Mouse (Mus musculus) lung, embryonic 15.5 days (tissue): ENCODE results near the gene Ssu72. TPM values are rescaled to one million over a fixed set of nuclear protein-coding genes. Genes with fewer than 3 reads are reported as not detected.

ENCODE experiments used
- ATAC-seq: fragments of 200-750 bp; cut with Nextera tagmentation; 2 replicates; pipeline ENCODE4 v1.8.0; 2017; ENCODE audit warnings: moderate number of reproducible peaks, borderline replicate concordance; ENCODE audit not compliant: low FRiP score, low TSS enrichment; ENCODE audit errors: extremely low read depth
- H3K27ac ChIP-seq: fragments of 300-500 bp; sonication (generic); 2 replicates; pipeline ENCODE4 v1.5.1; 2015; ENCODE audit warnings: moderate library complexity, mild to moderate bottlenecking, inconsistent platforms
- H3K27me3 ChIP-seq: fragments of 300-500 bp; sonication (generic); 2 replicates; pipeline ENCODE4 v1.6.1; 2015; ENCODE audit warnings: inconsistent platforms
- H3K36me3 ChIP-seq: fragments of 300-500 bp; sonication (generic); 2 replicates; pipeline ENCODE4 v1.6.1; 2015; ENCODE audit warnings: inconsistent platforms
- H3K4me1 ChIP-seq: fragments of 300-500 bp; sonication (generic); 2 replicates; pipeline ENCODE4 v1.6.1; 2015; ENCODE audit warnings: inconsistent platforms
- H3K4me2 ChIP-seq: fragments of 300-500 bp; sonication (generic); 2 replicates; pipeline ENCODE4 v1.6.1; 2015; ENCODE audit warnings: inconsistent platforms, mild to moderate bottlenecking, moderate library complexity
- H3K4me3 ChIP-seq: fragments of 300-500 bp; sonication (generic); 2 replicates; pipeline ENCODE4 v1.5.1; 2015; ENCODE audit warnings: mild to moderate bottlenecking, inconsistent platforms
- H3K9ac ChIP-seq: fragments of 300-500 bp; sonication (generic); 2 replicates; pipeline ENCODE4 v1.6.1; 2015; ENCODE audit warnings: inconsistent platforms
- H3K9me3 ChIP-seq: fragments of 300-500 bp; sonication (generic); 2 replicates; pipeline ENCODE4 v1.6.1; 2016; ENCODE audit warnings: inconsistent platforms
- WGBS: fragments of 180-500 bp; shearing (Covaris S2); methylation state at CpG from one replicate; pipeline ENCODE4 v1.1.7; 2015; 5-methylcytosine and 5-hydroxymethylcytosine counted together
- polyA plus RNA-seq: library from polyadenylated mRNA; unstranded; fragments of >200 nt; fragmentation: Nextera tagmentation; extraction: Ambion mirVana; gene quantifications from 2 replicates; pipeline ENCODE4 v1.2.1, GENCODE M21; 2015

Ssu72 gene
- polyA plus RNA-seq, 1 experiment from 2014 or later: 150 TPM

GRCm38 (mm10) chr4:155760613-155761355 lies 56.2 kb downstream of the Ssu72 start, which contains the start of gene Atad3a:
Gene Atad3a (minus strand): TSS chr4:155761093.
- under 1% methylated on average over 68 of the region's 68 CpGs for WGBS
- H3K27me3 ChIP-seq: no peaks in the 10 kb centered on the region
- peaks cover 16% of the 10 kb centered on the region for H3K36me3 ChIP-seq
- peak within 1 kb of the TSS; percentile 96 for H3K4me3 ChIP-seq
- peak; percentile 98 for ATAC-seq
- H3K9me3 ChIP-seq: no peaks in the 10 kb centered on the region
- H3K4me1 ChIP-seq: peaks cover 20% of the 10 kb centered on the region
- peak within 1 kb of the TSS; percentile 83 for H3K9ac ChIP-seq
- H3K27ac ChIP-seq: peak within 1 kb of the TSS; percentile 48
- H3K4me2 ChIP-seq: peak within 1 kb of the TSS; percentile 97

GRCm38 (mm10) chr4:155761356-155762099 lies 56.9 kb downstream of the Ssu72 start:
- Histone ChIP-seq H3K27ac (peak overlapping the region; percentile 48; the same call in 1 of the 2 replicates), H3K4me1 (peaks cover 20% of the 10 kb centered on the region), H3K9ac (peak overlapping the region; percentile 83), H3K27me3 (no peaks in the 10 kb centered on the region), H3K4me3 (peak overlapping the region; percentile 96), H3K36me3 (peaks cover 8% of the 10 kb centered on the region), H3K4me2 (peak overlapping the region; percentile 97), H3K9me3 (no peaks in the 10 kb centered on the region)
- 1% methylated on average over 28 of the region's 28 CpGs for WGBS
- peak; percentile 7; the same call in 1 of the 2 replicates for ATAC-seq

GRCm38 (mm10) chr4:155762357-155762756 lies 57.8 kb downstream of the Ssu72 start:
- WGBS: 74% methylated on average over 3 of the region's 3 CpGs

GRCm38 (mm10) chr4:155769496-155769879 lies 64.9 kb downstream of the Ssu72 start:
- Histone ChIP-seq H3K4me2 (peak overlapping the region; percentile 85), H3K9me3 (no peaks in the 10 kb centered on the region), H3K4me3 (peak overlapping the region; percentile 49), H3K27me3 (peaks cover 34% of the 10 kb centered on the region), H3K36me3 (no peaks in the 10 kb centered on the region), H3K9ac (peak overlapping the region; percentile 66; the same call in 1 of the 2 replicates), H3K4me1 (peaks cover 22% of the 10 kb centered on the region), H3K27ac (no peak overlapping the region)
- ATAC-seq: no peak
- WGBS: 63% methylated on average over 5 of the region's 5 CpGs

More at GRCm38 (mm10) chr4:155762357-155762756, 57.8 kb downstream of the Ssu72 start:
- H3K36me3 ChIP-seq: 0 out of 2 replicates have a peak, but pooled peaks cover under 1% of the 10 kb centered on the region
- peaks cover 20% of the 10 kb centered on the region for H3K4me1 ChIP-seq
- no peak overlapping the region for H3K4me3 ChIP-seq
- ATAC-seq: no peak
- H3K9me3 ChIP-seq: no peaks in the 10 kb centered on the region
- no peak overlapping the region for H3K27ac ChIP-seq
- H3K27me3 ChIP-seq: no peaks in the 10 kb centered on the region
- H3K9ac ChIP-seq: no peak overlapping the region
- H3K4me2 ChIP-seq: no peak overlapping the region; the same call in 1 of the 2 replicates

GRCm38 (mm10) chr4:155769880-155770512 lies 65.4 kb downstream of the Ssu72 start:
- H3K27me3 ChIP-seq: peaks cover 34% of the 10 kb centered on the region
- peak overlapping the region; percentile 85 for H3K4me2 ChIP-seq
- H3K4me1 ChIP-seq: peaks cover 27% of the 10 kb centered on the region
- H3K9ac ChIP-seq: peak overlapping the region; percentile 66
- no peaks in the 10 kb centered on the region for H3K36me3 ChIP-seq
- under 1% methylated on average over 30 of the region's 39 CpGs for WGBS
- ATAC-seq: peak; percentile 86
- H3K4me3 ChIP-seq: peak overlapping the region; percentile 49
- H3K27ac ChIP-seq: peak overlapping the region; percentile 71
- H3K9me3 ChIP-seq: no peaks in the 10 kb centered on the region

- Histone ChIP-seq H3K27me3 (peaks cover 34% of the 10 kb centered on the region), H3K9me3 (no peaks in the 10 kb centered on the region), H3K36me3 (no peaks in the 10 kb centered on the region), H3K4me3 (peak overlapping the region; percentile 49), H3K27ac (no peak overlapping the region), H3K4me2 (peak overlapping the region; percentile 85), H3K4me1 (peaks cover 34% of the 10 kb centered on the region), H3K9ac (peak overlapping the region; percentile 66)
- 35% methylated on average over 24 of the region's 24 CpGs for WGBS
- ATAC-seq: no peak
Observed at GRCm38 (mm10) chr4:155770626-155771025, 66.0 kb downstream of the Ssu72 start.

- WGBS: 70% methylated on average over 2 of the region's 2 CpGs
- no peak overlapping the region for H3K4me2 ChIP-seq
Observed at GRCm38 (mm10) chr4:155771706-155772105, 67.1 kb downstream of the Ssu72 start.

GRCm38 (mm10) chr4:155772786-155773185 lies 68.2 kb downstream of the Ssu72 start:
- Histone ChIP-seq H3K4me1 (peaks cover 51% of the 10 kb centered on the region), H3K9ac (no peak overlapping the region), H3K9me3 (no peaks in the 10 kb centered on the region), H3K36me3 (no peaks in the 10 kb centered on the region), H3K4me3 (no peak overlapping the region), H3K4me2 (no peak overlapping the region), H3K27me3 (peaks cover 34% of the 10 kb centered on the region), H3K27ac (no peak overlapping the region)
- WGBS: 85% methylated on average over 13 of the region's 13 CpGs
- ATAC-seq: no peak

More at GRCm38 (mm10) chr4:155771706-155772105, 67.1 kb downstream of the Ssu72 start:
- no peak overlapping the region for H3K4me3 ChIP-seq
- no peak overlapping the region for H3K9ac ChIP-seq
- ATAC-seq: no peak
- H3K9me3 ChIP-seq: no peaks in the 10 kb centered on the region
- H3K27ac ChIP-seq: no peak overlapping the region
- H3K36me3 ChIP-seq: no peaks in the 10 kb centered on the region
- peaks cover 43% of the 10 kb centered on the region for H3K4me1 ChIP-seq
- H3K27me3 ChIP-seq: peaks cover 34% of the 10 kb centered on the region

GRCm38 (mm10) chr4:155773335-155774078 lies 68.9 kb downstream of the Ssu72 start:
- no peaks in the 10 kb centered on the region for H3K9me3 ChIP-seq
- H3K27me3 ChIP-seq: peaks cover 34% of the 10 kb centered on the region
- H3K4me2 ChIP-seq: peak overlapping the region; percentile 76
- WGBS: 37% methylated on average over 5 of the region's 5 CpGs
- no peak overlapping the region for H3K27ac ChIP-seq
- no peak overlapping the region for H3K9ac ChIP-seq
- H3K36me3 ChIP-seq: no peaks in the 10 kb centered on the region
- no peak for ATAC-seq
- peaks cover 54% of the 10 kb centered on the region for H3K4me1 ChIP-seq
- peak overlapping the region; percentile 37 for H3K4me3 ChIP-seq

GRCm38 (mm10) chr4:155774280-155774754 lies 69.7 kb downstream of the Ssu72 start, which contains the start of gene Vwa1:
Gene Vwa1 (minus strand): TSS chr4:155774698.
- peak within 1 kb of the TSS; percentile 31 for H3K9ac ChIP-seq
- peak within 1 kb of the TSS; percentile 37 for H3K4me3 ChIP-seq
- H3K27ac ChIP-seq: peak within 1 kb of the TSS; percentile 39
- H3K36me3 ChIP-seq: no peaks in the 10 kb centered on the region
- H3K4me1 ChIP-seq: peaks cover 52% of the 10 kb centered on the region
- H3K4me2 ChIP-seq: peak within 1 kb of the TSS; percentile 76
- under 1% methylated on average over 35 of the region's 35 CpGs for WGBS
- ATAC-seq: peak; percentile 71
- H3K27me3 ChIP-seq: peaks cover 34% of the 10 kb centered on the region
- no peaks in the 10 kb centered on the region for H3K9me3 ChIP-seq
